Mouse (Mus musculus): ENCODE measurements around the gene Bfsp2.

- TF ChIP-seq CTCF (IDR thresholded peaks at IDR 0.05; ENCODE audit: low read depth, low read length) (no peak), POLR2A (IDR thresholded peaks at IDR 0.05; ENCODE audit: borderline replicate concordance, low read depth, low read length) (no peak)
These were observed 59.4 kb downstream of the Bfsp2 start for GRCm38 (mm10) chr9:103420844-103421243.

Data from bone marrow macrophage, adult 2 months (primary cell).